Mouse (Mus musculus) myocyte (in vitro differentiated cells): ENCODE results near the gene Gspt1. TPM values are rescaled to one million over a fixed set of nuclear protein-coding genes. Genes with fewer than 3 reads are reported as not detected.
A peak's percentile ranks its signal among the peaks of the same experiment; 100 is the strongest.

Source experiments
- H3K27me3 ChIP-seq: one replicate; pipeline ENCODE4 v1.6.1; 2011; ENCODE audit not compliant: control insufficient read depth, insufficient read depth, insufficient read length
- H3K36me3 ChIP-seq: one replicate; pipeline ENCODE4 v1.6.1; 2011; ENCODE audit not compliant: control insufficient read depth, insufficient read depth
- H3K4me2 ChIP-seq: one replicate; pipeline ENCODE4 v1.6.1; 2011; ENCODE audit warnings: low read depth, control low read depth
- H3K4me3 ChIP-seq: one replicate; pipeline ENCODE4 v1.5.1; 2011; ENCODE audit warnings: mild to moderate bottlenecking, control low read depth, moderate library complexity
- H3K79me2 ChIP-seq: one replicate; pipeline ENCODE4 v1.6.1; 2011; ENCODE audit not compliant: control insufficient read depth, insufficient read depth
- H3ac ChIP-seq: one replicate; pipeline ENCODE4 v1.6.1; 2011; ENCODE audit not compliant: control insufficient read depth, insufficient read length
- CEBPB ChIP-seq: IDR thresholded peaks from 2 replicates; pipeline ENCODE4 v1.6.1; 2011; ENCODE audit warnings: mild to moderate bottlenecking, moderate library complexity; ENCODE audit not compliant: poor library complexity, insufficient read depth, severe bottlenecking
- E2F4 ChIP-seq: IDR thresholded peaks from one replicate; pipeline ENCODE4 v1.6.1; 2011; ENCODE audit warnings: mild to moderate bottlenecking, control low read depth, moderate library complexity; ENCODE audit not compliant: insufficient read depth
- MAX ChIP-seq: IDR thresholded peaks from one replicate; pipeline ENCODE4 v1.6.1; 2011; ENCODE audit warnings: low read depth, mild to moderate bottlenecking, control low read depth
- MYOD1 ChIP-seq, 3 experiments: IDR thresholded peaks; one replicate each; pipeline ENCODE4 v1.6.1; 2011; ENCODE audit warnings: control low read depth in 2 of 3, low read depth in 2 of 3, mild to moderate bottlenecking in 2 of 3, moderate library complexity in 1 of 3; ENCODE audit not compliant: insufficient read length in 2 of 3, control insufficient read depth in 1 of 3
- MYOG ChIP-seq, 3 experiments: IDR thresholded peaks; one replicate each; pipeline ENCODE4 v1.6.1; 2011; ENCODE audit warnings: control low read depth in 2 of 3, low read depth in 2 of 3, mild to moderate bottlenecking in 2 of 3; ENCODE audit not compliant: insufficient read length in 2 of 3, control insufficient read depth in 1 of 3, insufficient read depth in 1 of 3
- POLR2A ChIP-seq: IDR thresholded peaks from one replicate; pipeline ENCODE4 v1.6.1; 2011; ENCODE audit warnings: low read depth, mild to moderate bottlenecking, control low read depth, moderate library complexity; ENCODE audit not compliant: insufficient read length
- POLR2AphosphoS2 ChIP-seq: IDR thresholded peaks from one replicate; pipeline ENCODE4 v1.6.1; 2011; ENCODE audit warnings: low read depth, control low read depth; ENCODE audit not compliant: insufficient read length
- REST ChIP-seq: IDR thresholded peaks from one replicate; pipeline ENCODE4 v1.6.1; 2011; ENCODE audit warnings: mild to moderate bottlenecking, control low read depth, moderate library complexity; ENCODE audit not compliant: insufficient read depth, insufficient read length
- SRF ChIP-seq: IDR thresholded peaks from one replicate; pipeline ENCODE4 v1.6.1; 2011; ENCODE audit warnings: low read depth; ENCODE audit not compliant: control insufficient read depth, insufficient read length
- TCF12 ChIP-seq: IDR thresholded peaks from one replicate; pipeline ENCODE4 v1.6.1; 2011; ENCODE audit warnings: mild to moderate bottlenecking, control low read depth; ENCODE audit not compliant: poor library complexity, insufficient read depth, severe bottlenecking
- TCF3 ChIP-seq: IDR thresholded peaks from one replicate; pipeline ENCODE4 v1.6.1; 2011; ENCODE audit warnings: low read depth, control low read depth; ENCODE audit not compliant: insufficient read length
- USF1 ChIP-seq: IDR thresholded peaks from one replicate; pipeline ENCODE4 v1.6.1; 2011; ENCODE audit warnings: low read depth, mild to moderate bottlenecking, control low read depth, moderate library complexity
- polyA plus RNA-seq: library from polyadenylated mRNA; unstranded; fragments of >200 nt; fragmentation: generic; extraction: Trizol; gene quantifications from one replicate; pipeline ENCODE4 v1.2.1, GENCODE M21; 2012; ENCODE audit warnings: missing spikeins

The Gspt1 gene
- polyA plus RNA-seq, 1 experiment: 54.9 TPM

GRCm38 (mm10) chr16:11253065-11253831 lies 877 bp downstream of the Gspt1 start:
- Histone ChIP-seq H3K79me2 (peaks cover 46% of the 10 kb centered on the region), H3K36me3 (no peaks in the 10 kb centered on the region)

GRCm38 (mm10) chr16:11247791-11248190 lies 6.3 kb downstream of the Gspt1 start:
- no peak overlapping the region for H3ac ChIP-seq
- H3K4me3 ChIP-seq: no peak overlapping the region
- H3K27me3 ChIP-seq: no peaks in the 10 kb centered on the region
- no peak overlapping the region for H3K4me2 ChIP-seq
- no peaks in the 10 kb centered on the region for H3K36me3 ChIP-seq
- H3K79me2 ChIP-seq: peaks cover 93% of the 10 kb centered on the region
- TF ChIP-seq REST (no peak), MYOD1 (IDR thresholded peaks at IDR 0.05; ENCODE audit: control insufficient read depth in 1 of 3, insufficient read length in 2 of 3, low read depth in 2 of 3) (no peak), CEBPB (no peak), TCF12 (no peak), SRF (no peak), MAX (no peak), POLR2AphosphoS2 (no peak), USF1 (no peak), POLR2A (no peak), TCF3 (no peak), MYOG (IDR thresholded peaks at IDR 0.05; ENCODE audit: control insufficient read depth in 1 of 3, insufficient read depth in 1 of 3, insufficient read length in 2 of 3, low read depth in 2 of 3) (no peak), E2F4 (no peak)

More at GRCm38 (mm10) chr16:11253065-11253831, 877 bp downstream of the Gspt1 start:
- H3K27me3 ChIP-seq: no peaks in the 10 kb centered on the region
- peak overlapping the region; percentile 98 for H3K4me2 ChIP-seq
- no peak for TF ChIP-seq MYOD1 (IDR thresholded peaks at IDR 0.05; ENCODE audit: control insufficient read depth in 1 of 3, insufficient read length in 2 of 3, low read depth in 2 of 3)
- TF ChIP-seq TCF12: no peak
- no peak for TF ChIP-seq E2F4
- no peak for TF ChIP-seq USF1
- TF ChIP-seq POLR2A: peak; percentile 28
- no peak for TF ChIP-seq CEBPB
- no peak for TF ChIP-seq SRF
- peak in 1 of 3 experiments; percentile 1 for TF ChIP-seq MYOG (IDR thresholded peaks at IDR 0.05; ENCODE audit: control insufficient read depth in 1 of 3, insufficient read depth in 1 of 3, insufficient read length in 2 of 3, low read depth in 2 of 3)
- no peak for TF ChIP-seq TCF3
- no peak for TF ChIP-seq MAX
- no peak for TF ChIP-seq POLR2AphosphoS2
- TF ChIP-seq REST: no peak
- peak overlapping the region; percentile 89 for H3ac ChIP-seq
- H3K4me3 ChIP-seq: peak overlapping the region; percentile 67

- peaks cover 93% of the 10 kb centered on the region for H3K79me2 ChIP-seq
- no peak overlapping the region for H3K4me3 ChIP-seq
- H3ac ChIP-seq: no peak overlapping the region
- H3K36me3 ChIP-seq: no peaks in the 10 kb centered on the region
- H3K4me2 ChIP-seq: no peak overlapping the region
- no peaks in the 10 kb centered on the region for H3K27me3 ChIP-seq
- TF ChIP-seq E2F4 (no peak), TCF12 (no peak), POLR2AphosphoS2 (no peak), REST (no peak), SRF (no peak), TCF3 (no peak), POLR2A (no peak), MAX (no peak), MYOG (IDR thresholded peaks at IDR 0.05; ENCODE audit: control insufficient read depth in 1 of 3, insufficient read depth in 1 of 3, insufficient read length in 2 of 3, low read depth in 2 of 3) (no peak), USF1 (no peak), MYOD1 (IDR thresholded peaks at IDR 0.05; ENCODE audit: control insufficient read depth in 1 of 3, insufficient read length in 2 of 3, low read depth in 2 of 3) (no peak), CEBPB (no peak)
Observed at GRCm38 (mm10) chr16:11245767-11246166, 8.4 kb downstream of the Gspt1 start.

- Histone ChIP-seq H3ac (no peak overlapping the region), H3K79me2 (peaks cover 93% of the 10 kb centered on the region), H3K4me2 (no peak overlapping the region), H3K36me3 (peaks cover 7% of the 10 kb centered on the region), H3K4me3 (no peak overlapping the region), H3K27me3 (no peaks in the 10 kb centered on the region)
- TF ChIP-seq SRF (no peak), MYOD1 (IDR thresholded peaks at IDR 0.05; ENCODE audit: control insufficient read depth in 1 of 3, insufficient read length in 2 of 3, low read depth in 2 of 3) (no peak), REST (no peak), MAX (no peak), CEBPB (no peak), POLR2AphosphoS2 (no peak), TCF3 (no peak), E2F4 (no peak), POLR2A (no peak), USF1 (no peak), MYOG (IDR thresholded peaks at IDR 0.05; ENCODE audit: control insufficient read depth in 1 of 3, insufficient read depth in 1 of 3, insufficient read length in 2 of 3, low read depth in 2 of 3) (no peak), TCF12 (no peak)
Observed at GRCm38 (mm10) chr16:11242401-11242800, 11.7 kb downstream of the Gspt1 start.
